Mouse (Mus musculus) adrenal gland, postnatal 14 days (tissue): Measurements from ENCODE around the gene Tmem259. TPM values are rescaled to one million over a fixed set of nuclear protein-coding genes. Genes with fewer than 3 reads are reported as not detected.

ENCODE experiments used
- DNase-seq: peaks from one replicate; pipeline ENCODE4 v3.0.0; 2021; ENCODE audit warnings: mixed read lengths
- total RNA-seq: library from RNA; stranded (reverse); gene quantifications from 2 replicates; pipeline ENCODE4 v1.2.3, GENCODE M21; 2021

The Tmem259 gene
- total RNA-seq, 1 experiment from 2014 or later, result 141 TPM

DNA sequence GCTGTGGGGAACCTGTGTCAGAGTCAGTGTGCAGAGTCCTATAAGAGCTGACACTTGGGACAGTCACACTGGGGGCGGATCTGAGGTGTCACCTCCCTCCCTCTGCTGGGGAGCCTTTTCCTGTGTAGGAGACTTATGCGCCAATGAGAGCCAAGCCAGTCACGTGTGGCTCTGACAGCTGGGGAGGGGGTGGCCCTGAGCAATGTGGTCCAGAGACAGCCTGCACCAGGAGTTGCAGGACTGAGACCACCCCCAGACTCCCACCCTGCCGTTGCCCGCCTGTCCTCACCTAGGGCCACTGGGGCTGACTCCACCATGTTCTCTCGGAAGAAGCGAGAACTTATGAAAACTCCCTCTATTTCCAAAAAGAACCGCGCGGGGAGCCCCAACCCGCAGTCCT is 32.4 kb upstream of the Tmem259 start, which contains the start of gene Arhgap45:
Arhgap45 (plus strand) TSS at position 143 of the 400 bp plus-strand sequence.
- DNase-seq, result peak; percentile 48

GRCm38 (mm10) chr10:80015583-80015982 is 31.5 kb upstream of the Tmem259 start:
- DNase-seq, result no peak

DNA sequence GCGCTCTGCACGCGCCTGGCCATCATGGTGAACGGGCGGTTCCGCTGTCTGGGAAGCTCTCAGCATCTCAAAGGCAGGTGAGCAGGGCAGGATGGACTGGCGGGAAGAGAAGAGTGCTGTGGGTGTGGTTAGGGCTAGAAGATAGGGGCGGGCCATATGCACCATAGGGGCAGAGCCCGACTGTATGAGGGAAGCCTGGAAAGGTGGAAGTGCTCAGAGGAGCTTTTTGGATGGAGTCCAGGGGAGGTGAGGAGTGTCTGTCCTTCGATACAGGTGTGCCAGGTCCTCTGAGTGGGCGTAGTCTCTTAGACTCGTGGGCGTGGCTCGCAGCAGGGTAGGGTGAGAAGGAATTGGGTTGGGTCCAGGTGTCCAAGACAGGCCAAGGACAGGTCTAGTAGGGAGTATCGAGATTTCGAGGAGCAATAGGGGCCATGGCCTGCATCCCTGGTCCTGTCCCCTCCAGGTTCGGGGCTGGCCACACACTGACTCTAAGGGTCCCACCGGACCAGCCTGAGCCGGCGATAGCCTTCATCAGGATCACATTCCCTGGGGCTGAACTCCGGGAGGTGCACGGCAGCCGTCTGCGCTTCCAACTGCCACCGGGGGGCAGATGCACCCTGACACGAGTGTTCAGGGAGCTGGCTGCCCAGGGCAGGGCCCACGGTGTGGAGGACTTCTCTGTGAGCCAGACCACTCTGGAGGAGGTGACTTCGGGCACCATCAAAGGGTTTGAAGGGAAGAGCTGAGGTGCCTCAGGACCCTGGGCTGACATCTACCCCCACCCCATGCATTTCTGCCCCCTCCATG is 30.6 kb upstream of the Tmem259 start:
- peak; percentile 53 for DNase-seq

DNA sequence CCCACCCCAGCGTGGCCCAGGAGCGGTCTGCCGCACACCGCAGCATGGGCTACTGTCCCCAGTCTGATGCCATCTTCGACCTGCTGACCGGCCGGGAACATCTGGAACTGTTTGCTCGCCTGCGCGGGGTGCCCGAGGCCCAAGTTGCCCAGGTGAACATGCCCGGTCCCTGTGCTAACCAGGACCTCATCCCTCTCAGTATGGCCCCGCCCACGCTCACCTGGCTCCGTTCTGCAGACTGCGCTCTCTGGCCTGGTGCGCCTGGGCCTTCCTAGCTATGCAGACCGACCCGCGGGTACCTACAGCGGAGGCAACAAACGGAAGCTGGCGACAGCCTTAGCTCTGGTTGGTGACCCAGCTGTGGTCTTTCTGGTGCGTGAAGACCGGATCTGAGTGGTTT is 29.5 kb upstream of the Tmem259 start:
- no peak for DNase-seq

DNA sequence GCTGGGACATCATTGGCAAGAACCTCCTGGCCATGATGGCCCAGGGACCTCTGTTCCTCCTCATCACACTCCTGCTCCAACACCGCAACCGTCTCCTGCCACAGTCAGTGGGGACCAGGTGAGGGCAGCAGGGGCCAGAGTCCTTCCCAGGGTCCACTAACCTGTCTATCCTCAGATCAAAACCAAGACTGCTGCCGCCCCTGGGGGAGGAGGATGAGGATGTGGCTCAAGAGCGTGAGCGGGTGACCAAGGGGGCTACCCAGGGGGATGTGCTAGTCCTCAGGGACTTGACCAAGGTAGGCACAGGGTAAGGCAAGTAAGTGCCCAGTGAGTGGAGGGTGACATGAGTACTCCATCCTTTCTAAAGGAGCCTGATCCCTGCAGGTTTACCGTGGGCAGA is 27.6 kb upstream of the Tmem259 start:
- DNase-seq, result no peak

- peak; percentile 81 for DNase-seq
Measured at GRCm38 (mm10) chr10:80004233-80004705, 20.1 kb upstream of the Tmem259 start.

GRCm38 (mm10) chr10:80003374-80004232 is 19.5 kb upstream of the Tmem259 start:
- DNase-seq, result peak; percentile 52

DNA sequence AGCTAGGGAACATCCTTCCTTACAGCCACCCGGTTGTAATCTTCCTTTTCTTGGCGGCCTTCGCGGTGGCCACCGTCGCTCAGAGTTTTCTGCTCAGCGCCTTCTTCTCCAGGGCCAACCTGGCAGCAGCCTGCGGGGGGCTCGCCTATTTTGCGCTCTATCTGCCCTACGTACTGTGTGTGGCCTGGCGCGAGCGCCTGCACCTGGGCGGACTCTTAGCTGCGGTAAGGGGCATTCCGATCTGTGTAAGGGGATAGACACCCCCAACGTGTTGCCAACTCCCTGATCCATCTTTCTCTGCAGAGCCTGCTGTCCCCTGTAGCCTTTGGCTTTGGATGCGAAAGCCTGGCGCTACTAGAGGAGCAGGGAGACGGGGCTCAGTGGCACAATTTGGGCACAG is 18.7 kb upstream of the Tmem259 start:
- DNase-seq, result no peak

- no peak for DNase-seq
Measured at GRCm38 (mm10) chr10:80001945-80002344, 17.8 kb upstream of the Tmem259 start.

DNA sequence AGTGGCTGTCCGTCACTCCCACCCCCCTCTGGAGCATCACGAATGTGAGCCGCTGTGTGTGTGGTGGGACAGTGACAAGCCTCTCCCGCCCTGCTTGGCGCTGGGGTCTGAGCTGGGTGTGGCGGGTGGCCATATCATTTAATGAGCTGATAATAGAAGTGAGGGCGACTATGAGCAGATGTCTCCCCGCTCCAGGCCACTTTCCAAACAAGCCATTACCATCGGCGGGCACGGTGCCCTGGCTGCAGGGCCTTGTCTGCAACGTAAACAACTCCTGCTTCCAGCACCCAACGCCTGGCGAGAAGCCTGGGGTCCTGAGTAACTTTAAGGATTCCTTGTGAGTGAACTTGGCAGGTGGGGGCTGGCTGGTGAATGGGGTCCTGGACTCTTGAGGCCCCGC is 13.7 kb upstream of the Tmem259 start:
- DNase-seq, result peak; percentile 48

DNA sequence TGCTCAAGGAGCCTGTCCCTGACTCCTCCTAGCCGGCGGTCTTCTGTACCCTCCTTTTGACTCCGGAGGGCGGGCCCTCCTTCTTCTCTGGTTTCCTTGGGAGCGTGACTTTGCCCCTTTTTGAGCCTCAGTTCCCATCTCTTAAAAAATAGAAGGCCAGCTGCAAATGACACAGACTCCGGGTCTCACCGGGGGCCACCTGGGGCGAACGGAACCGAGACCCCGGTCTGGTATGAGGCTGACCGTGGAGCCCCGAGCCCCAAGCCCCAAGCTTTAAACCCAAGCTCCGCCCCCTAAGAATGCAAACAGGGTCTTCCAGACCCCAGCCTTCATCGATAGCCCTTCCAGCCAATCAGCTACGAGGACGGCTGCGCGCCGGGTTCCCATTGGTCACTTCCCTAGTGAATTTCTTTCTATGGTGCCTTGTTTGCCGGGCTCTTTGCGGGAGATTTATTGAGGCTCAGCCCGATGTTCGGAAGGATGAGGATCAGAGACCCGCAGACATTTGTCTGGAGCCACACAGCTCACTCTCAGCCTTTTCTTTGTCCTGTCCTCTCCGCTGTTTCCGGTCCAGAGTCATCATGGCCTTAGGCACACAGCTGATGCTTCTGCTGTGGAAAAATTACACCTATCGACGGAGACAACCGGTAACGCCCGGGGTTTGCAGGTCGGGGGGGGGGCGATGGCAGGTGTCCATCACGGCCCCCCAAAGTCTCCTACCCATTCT is 13.1 kb upstream of the Tmem259 start:
- DNase-seq, result peak; percentile 84

- DNase-seq, result peak; percentile 99
Measured at GRCm38 (mm10) chr10:79996272-79997033, 12.3 kb upstream of the Tmem259 start, which contains the start of gene Abca7. Gene Abca7, plus strand, starts transcription at chr10:79996494.

GRCm38 (mm10) chr10:79995636-79996035 is 11.5 kb upstream of the Tmem259 start:
- no peak for DNase-seq

- DNase-seq, result peak; percentile 51
Measured at GRCm38 (mm10) chr10:79994397-79995115, 10.4 kb upstream of the Tmem259 start.

- DNase-seq, result no peak
Measured at GRCm38 (mm10) chr10:79991548-79991947, 7.4 kb upstream of the Tmem259 start.

- DNase-seq, result no peak
Measured at GRCm38 (mm10) chr10:79991099-79991498, 7.0 kb upstream of the Tmem259 start.

DNA sequence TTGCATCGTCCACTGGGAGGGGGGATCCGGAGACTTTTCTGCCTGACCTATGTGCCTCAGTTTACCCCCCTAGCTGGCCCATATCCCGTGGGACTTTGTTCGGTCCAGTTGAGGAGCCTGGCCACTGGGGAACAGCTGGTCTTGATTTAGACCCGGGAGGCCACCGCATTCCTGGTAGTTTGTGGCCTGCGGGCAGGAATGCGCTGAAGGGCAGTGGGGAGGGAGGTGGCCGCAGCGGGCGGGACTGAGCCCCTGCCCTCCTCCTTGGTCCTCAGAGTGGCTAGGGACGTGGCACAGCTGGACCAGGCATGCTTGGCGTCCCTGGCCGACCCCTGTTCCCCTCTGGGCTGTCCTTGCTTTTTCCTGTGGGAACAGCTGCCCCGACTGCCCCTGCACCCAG is 5.7 kb upstream of the Tmem259 start:
- DNase-seq, result no peak

- DNase-seq, result no peak
Measured at GRCm38 (mm10) chr10:79989272-79989786, 5.2 kb upstream of the Tmem259 start.

DNA sequence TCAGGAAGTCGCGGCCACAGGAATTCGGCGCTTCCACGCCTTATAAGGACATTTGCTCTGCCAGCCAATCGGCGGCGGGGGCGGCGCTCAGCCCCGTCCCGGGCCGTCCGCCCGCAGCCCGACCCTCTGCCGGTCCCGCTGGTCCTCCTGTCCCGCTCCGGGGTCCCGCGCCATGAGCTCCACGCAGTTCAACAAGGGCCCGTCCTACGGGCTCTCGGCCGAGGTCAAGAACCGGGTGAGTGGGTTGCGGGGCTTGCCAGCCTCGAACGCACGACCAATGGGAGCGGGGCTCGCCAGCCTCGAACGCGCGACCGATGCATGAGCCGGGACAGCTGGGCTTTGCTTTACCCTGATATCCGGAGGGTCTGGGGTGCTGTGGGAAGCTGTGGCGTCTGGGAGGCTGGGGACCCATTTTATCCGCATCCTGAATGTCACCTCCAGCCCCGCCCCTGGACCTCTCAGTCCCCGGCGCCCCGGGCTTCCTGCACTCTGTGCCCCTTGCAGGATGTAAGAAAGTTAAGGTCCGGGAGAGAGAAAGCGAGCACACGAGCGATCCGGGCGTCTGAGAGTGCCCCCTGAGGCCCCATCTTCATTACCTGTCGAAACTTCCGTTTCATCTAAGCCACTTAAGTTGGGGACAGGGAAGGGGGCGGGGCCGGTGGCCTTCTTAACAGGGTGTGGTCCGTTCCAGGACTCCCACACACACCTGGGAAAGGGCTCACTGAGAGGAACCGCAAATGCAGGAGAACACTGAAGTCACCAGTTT is 4.6 kb upstream of the Tmem259 start, which contains the start of gene Cnn2:
Cnn2 (plus strand) TSS at position 79 of the 766 bp plus-strand sequence.
- peak; percentile 65 for DNase-seq
